Mouse (Mus musculus) layer of hippocampus, adult 9-11 months (tissue): ENCODE results near the gene Olfr651.
"Not testable (repeated sequence)": the region's sequence is repeated elsewhere in the genome, so short reads cannot be mapped to it uniquely, and the experiment has no call there.

Source experiments
- DNase-seq: peaks from one replicate; pipeline ENCODE4 v3.0.0; 2022

Olfr651 gene

DNA sequence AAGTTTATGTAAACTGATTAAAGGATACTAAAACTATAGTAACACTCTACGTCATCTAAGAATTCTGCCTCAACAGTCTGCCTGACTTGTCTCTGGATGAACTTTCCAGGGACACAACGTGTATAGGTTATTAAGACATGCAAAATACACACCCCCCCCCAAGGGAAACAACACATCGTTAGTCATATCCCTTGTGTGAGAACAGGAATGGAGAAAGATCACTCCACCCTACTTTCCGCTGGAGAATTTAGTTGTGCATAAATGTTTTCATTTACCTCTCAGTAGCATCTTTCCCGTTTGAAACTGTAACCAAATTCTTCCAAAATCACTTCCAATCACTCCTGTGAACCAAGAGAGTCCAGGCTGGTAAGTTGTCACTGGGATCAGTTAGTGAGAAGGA is at the start of gene Olfr651:
Gene Olfr651, plus strand, starts transcription at position 301 of the 400 bp plus-strand sequence.
- DNase-seq: no peak

DNA sequence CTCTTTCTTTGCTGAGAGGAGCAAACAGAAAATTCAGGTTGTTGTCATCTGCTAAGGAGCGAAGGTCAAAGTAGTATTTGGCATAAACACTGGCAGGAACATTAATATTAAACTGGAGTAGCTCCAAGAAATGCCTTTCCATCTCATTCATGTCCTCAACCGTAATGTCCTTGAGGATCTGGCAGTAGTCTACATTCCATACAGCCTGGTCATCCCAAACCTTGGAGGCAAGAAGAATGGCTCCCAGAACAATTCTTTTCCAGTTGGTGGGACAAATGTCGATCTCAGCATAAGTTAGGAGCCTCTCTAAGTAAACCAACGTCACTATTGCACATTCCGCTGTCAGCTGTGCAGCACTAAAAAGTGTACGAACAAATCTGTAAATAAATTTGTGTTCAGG is 48.7 kb upstream of the Olfr651 start:
- DNase-seq: not testable (repeated sequence)

DNA sequence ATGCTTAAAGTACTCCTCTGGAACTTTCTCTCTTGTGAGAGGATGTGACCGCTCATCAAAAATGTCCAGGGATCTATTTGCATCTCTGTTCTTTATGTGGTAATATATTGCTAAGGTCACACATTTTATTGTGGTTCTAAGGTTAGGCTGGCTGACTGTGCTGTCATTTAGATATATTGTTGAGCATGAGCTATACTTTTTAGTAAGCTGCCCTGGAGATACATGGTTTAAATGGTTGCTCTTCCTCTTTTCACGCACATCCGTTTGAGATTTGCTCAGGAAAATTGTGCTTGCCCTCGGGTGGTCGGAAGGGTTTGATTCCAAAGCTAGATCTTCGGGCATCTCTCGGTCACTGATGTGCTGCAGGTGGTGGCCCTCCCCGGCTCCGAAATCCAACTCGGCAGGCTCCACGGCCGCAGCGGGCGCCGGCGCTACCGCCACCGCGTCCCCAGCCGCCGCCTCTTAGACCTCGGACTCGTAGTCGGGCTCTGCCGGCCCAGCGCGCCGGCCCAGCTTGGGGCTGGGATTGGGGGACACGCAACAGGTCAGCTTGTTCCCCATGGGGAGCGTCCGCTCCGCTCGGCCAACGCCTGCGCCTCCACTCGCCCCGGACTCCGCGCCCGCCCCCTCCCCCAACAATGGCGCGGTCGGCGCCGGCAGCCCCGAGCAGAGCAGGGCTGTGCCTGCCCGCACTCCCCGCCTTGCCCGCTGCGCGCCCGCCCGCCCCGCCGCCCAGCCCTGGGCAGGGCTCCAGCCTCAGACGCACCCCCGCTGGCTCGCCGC is 48.2 kb upstream of the Olfr651 start:
- DNase-seq: no peak

DNA sequence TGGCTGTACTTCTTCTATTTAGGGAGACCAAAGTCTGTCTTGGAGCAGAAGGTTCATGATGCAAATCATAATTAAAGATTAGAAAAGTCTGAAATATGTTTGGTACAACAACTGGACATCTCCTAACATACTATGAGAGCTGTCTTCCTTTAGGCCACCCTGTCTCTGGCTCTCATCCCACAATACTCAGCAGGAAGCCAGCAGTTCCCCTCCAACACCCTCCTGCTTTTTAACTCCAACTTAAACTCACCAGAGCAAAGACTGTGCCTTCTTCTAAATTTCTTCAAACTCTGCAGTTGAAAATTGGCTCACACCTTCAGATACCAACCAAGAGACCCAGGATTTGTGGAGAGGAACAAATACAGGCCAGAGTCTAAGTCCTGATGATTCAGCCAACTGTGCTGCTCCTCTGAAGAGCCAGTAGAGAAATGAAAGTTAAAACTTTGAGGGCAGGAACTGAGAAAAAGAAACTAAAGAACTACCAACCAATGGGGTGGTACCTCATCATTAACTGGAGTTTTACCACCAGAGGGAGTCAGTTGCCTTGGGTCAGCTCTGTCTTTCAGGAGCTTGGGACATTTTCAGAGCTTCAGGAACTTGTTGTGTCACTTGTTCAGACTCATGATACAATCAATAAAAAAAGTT is 42.4 kb upstream of the Olfr651 start, which contains the start of gene Trim30d:
Gene Trim30d, minus strand, starts transcription at position 429 of the 645 bp plus-strand sequence.
- not testable (repeated sequence) for DNase-seq

DNA sequence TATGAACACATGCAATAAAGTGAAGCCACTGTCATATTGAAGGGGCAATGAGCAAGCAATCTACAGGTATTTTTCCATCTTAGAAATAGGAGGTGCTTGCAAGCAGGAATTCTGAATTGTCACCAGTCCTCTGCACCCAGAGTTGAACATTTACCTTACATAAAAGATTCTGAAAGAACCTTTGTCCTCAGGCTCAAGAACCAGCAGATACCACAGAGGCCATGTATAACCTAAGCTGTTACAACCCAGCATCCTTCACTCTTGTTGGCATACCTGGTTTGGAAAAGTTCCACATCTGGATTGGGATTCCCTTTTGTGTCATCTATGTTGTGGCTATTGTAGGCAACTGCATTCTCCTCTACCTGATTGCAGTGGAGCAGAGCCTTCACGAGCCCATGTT is 2.8 kb downstream of the Olfr651 start:
- DNase-seq: no peak

DNA sequence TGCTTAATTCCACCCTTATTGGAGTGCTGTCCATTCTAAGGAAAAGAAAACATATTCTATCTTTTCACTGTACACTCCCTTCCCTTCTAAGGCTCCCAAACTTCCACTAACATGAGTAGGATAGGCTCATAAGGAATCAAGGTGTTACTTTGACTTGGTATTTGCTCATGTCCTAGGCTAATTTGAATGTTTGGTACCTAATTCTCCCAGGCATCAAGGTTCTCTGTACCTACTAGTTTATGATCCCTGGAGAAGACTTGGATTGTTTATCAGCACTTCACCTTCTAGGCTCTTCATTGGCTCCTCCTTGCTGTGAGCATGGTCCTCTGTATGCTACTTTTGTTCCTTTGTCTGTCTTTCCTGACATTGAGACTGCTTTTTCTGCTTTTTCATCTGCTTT is 10.7 kb downstream of the Olfr651 start, which contains the start of gene Olfr652:
Gene Olfr652, plus strand, starts transcription at position 301 of the 400 bp plus-strand sequence.
- no peak for DNase-seq

DNA sequence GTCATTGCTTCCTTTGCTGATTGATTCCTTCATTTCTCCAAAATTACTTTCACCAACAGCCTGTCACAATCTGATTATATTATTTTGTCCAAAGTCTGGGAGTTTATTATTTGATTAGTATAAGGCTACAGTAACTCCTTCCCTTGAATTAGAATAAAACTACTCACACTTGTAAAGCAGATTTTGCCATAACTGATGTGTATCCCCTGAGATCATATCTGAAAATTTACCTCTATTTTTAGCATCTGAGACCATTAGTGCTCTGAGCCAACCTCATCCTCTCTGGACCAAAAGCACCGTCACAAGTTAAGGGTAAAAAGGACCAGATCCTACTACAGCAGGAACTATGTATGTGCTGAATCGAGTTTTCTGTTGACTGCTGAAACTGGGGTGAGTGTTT is 27.1 kb downstream of the Olfr651 start, which contains the start of gene Olfr653:
Gene Olfr653, plus strand, starts transcription at position 301 of the 400 bp plus-strand sequence.
- no peak for DNase-seq

DNA sequence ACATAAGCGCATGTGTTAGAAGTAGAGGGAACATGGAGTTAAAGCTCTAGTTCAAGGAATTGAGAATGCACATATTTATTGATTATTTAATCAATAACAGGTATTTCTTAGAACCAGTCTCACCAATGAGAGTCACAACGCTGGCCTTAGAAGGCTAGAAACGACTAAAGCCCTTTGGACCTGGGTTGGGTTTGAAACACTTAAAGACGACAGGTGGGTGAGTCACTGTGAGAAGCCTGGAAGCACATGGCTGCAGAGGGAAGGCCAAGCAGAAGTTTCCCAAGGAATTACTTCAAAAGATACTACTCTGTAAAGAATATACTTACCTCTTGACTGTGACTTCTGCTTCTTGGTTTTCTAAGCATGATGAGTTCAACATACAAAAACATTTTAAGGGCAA is 30.9 kb downstream of the Olfr651 start:
- no peak for DNase-seq

DNA sequence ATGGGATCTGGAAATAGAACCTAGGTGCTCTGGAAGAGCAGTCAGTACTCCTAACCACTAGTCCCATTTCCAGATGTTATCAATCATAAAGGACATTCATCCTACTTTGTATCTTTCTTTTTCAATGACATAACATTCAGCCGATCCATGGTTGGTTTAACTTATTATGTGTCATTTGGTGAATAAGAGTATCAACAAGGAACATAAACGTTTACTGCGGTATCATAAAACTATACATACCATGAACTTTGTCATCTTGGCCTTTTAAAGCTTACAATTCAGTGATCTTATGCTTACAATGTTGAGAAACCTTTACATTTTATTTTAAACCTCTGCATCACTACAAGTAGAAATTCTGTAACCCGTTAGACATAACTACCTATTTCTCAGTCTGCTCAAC is 31.5 kb downstream of the Olfr651 start:
- DNase-seq: no peak

DNA sequence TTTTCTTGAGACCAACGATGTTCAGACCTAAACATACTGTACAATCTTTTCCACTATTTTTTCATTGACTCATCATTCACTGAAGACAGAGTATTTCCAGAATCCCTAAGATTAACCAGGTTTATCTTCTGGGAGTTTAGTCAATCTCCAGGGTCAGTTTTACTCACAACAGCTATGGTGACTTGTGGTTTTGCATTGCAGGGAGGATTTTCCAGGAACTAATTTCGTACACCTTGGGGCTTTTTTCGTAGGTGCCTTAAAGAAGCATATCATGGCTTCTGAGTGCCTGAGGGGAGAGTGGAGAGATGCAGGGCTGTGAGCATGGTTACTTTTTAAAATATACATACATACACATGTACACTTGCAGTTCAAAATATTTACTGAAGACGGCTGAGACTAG is 36.8 kb downstream of the Olfr651 start, which contains the start of gene Olfr654:
Gene Olfr654, plus strand, starts transcription at position 301 of the 400 bp plus-strand sequence.
- DNase-seq: no peak

DNA sequence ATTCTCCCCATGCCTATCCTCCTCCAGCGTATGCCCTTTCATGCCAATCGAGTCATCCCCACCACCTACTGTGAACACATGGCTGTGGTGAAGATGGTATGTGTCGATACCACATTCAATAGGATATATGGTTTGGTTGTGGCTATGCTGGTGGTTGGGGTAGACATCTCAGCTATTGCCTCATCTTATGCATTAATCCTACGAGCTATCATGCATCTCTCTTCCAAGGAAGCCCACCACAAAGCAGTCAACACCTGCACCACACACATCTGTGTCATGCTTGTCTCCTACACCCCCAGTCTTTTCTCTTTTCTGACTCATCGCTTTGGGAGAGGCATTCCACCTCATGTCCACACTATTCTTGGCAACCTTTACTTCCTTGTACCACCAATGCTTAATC is 38.3 kb downstream of the Olfr651 start:
- no peak for DNase-seq

DNA sequence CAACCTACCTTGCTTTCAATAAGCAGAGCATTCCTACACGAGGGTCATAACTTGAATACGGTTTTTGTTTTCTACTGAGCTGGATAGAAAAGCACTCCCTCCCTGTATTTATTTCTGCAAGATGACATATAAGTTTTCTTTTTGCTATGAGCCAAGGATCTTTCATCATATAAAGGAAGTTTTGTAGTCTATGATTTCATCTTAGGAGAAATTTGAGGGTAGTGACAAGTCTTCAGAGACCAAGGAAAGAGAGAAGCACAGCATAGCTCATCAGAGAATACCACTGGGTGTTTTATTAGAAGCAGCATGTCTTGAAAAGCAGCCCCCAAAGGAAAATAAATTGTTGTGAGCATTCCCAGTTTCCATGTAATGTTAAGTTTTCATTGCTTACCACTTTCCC is 51.7 kb downstream of the Olfr651 start, which contains the start of gene Olfr655:
Gene Olfr655, minus strand, starts transcription at position 101 of the 400 bp plus-strand sequence.
- DNase-seq: no peak

DNA sequence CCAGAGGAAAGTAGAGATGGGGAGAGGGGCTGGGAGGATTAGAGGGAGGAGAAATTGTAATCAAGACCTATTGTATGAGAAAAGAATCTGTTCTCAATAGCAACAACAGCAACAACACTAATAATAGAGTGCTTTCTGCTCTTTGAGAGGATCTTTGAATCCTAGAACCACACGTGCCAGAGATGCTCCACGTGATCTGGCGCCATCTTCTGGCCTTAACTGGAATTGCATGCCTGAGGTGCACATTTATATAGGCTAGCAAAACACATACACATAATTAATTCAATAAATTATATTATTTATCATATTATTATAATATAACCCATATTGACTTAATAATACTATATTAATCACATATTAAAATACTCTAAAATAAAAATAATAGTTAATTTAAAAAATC is 53.2 kb downstream of the Olfr651 start:
- no peak for DNase-seq
